Mouse (Mus musculus) testis, adult 2 months (tissue): ENCODE results near the gene Dnase1l3. TPM values are rescaled to one million over a fixed set of nuclear protein-coding genes. Genes with fewer than 3 reads are reported as not detected.

Experiments used
- H3K27ac ChIP-seq: fragments of 200-500 bp; 2 replicates; pipeline ENCODE4 v1.5.1; 2012; ENCODE audit warnings: low read depth, low read length; ENCODE audit not compliant: control insufficient read depth, insufficient read depth
- H3K27me3 ChIP-seq: fragments of 200-500 bp; 2 replicates; pipeline ENCODE4 v1.6.1; 2012; ENCODE audit warnings: mild to moderate bottlenecking, low read length, moderate library complexity; ENCODE audit not compliant: control insufficient read depth, insufficient read depth
- H3K36me3 ChIP-seq: fragments of 200-500 bp; 2 replicates; pipeline ENCODE4 v1.6.1; 2012; ENCODE audit warnings: mild to moderate bottlenecking, low read length; ENCODE audit not compliant: control insufficient read depth, insufficient read depth
- H3K4me1 ChIP-seq: fragments of 200-500 bp; 2 replicates; pipeline ENCODE4 v1.6.1; 2012; ENCODE audit warnings: low read length; ENCODE audit not compliant: control insufficient read depth, insufficient read depth
- H3K4me3 ChIP-seq: fragments of 200-500 bp; 2 replicates; pipeline ENCODE4 v1.5.1; 2012; ENCODE audit warnings: low read depth, mild to moderate bottlenecking, low read length, moderate library complexity, mixed read lengths; ENCODE audit not compliant: control insufficient read depth
- CTCF ChIP-seq: fragments of 200-500 bp; IDR thresholded peaks from 2 replicates; pipeline ENCODE4 v1.5.1; 2012; ENCODE audit warnings: low read depth, mild to moderate bottlenecking, inconsistent platforms, low read length, moderate library complexity; ENCODE audit not compliant: control insufficient read depth, insufficient read depth, insufficient replicate concordance
- POLR2A ChIP-seq: fragments of 200-500 bp; IDR thresholded peaks from 2 replicates; pipeline ENCODE4 v1.6.1; 2012; ENCODE audit warnings: low read depth, mild to moderate bottlenecking, inconsistent platforms, low read length, moderate library complexity; ENCODE audit not compliant: control insufficient read depth
- polyA plus RNA-seq: library from polyadenylated mRNA; depleted of rRNA; stranded (reverse); fragments of >200 nt; gene quantifications from 2 replicates; pipeline ENCODE4 v1.2.3, GENCODE M21; 2012

The Dnase1l3 gene
- polyA plus RNA-seq, 1 experiment, result 1.1 TPM

DNA sequence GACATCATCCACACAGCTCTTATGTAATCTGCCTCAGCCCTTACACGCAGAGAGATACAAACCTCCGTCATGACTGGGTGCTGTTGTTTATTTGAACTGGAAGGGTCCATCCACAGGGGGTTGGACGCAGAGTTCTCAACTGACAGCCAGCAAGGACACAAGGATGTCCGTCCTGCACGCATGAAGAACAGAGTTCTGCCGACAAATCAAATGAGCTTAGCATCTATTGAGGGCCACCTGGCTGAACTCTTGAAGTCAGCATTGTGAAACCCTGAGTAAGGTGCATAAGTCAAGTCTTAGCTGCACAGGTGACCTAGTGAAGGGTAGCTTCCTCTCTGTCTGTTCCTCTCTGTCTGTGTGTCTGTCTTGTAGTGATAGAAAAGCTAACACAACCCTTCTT is 41.6 kb upstream of the Dnase1l3 start:
- H3K36me3 ChIP-seq, result no peaks in the 10 kb centered on the region
- no peak overlapping the region for H3K27ac ChIP-seq
- TF ChIP-seq POLR2A, result no peak
- no peak for TF ChIP-seq CTCF
- H3K4me3 ChIP-seq, result no peak overlapping the region
- no peaks in the 10 kb centered on the region for H3K4me1 ChIP-seq
- H3K27me3 ChIP-seq, result no peaks in the 10 kb centered on the region

DNA sequence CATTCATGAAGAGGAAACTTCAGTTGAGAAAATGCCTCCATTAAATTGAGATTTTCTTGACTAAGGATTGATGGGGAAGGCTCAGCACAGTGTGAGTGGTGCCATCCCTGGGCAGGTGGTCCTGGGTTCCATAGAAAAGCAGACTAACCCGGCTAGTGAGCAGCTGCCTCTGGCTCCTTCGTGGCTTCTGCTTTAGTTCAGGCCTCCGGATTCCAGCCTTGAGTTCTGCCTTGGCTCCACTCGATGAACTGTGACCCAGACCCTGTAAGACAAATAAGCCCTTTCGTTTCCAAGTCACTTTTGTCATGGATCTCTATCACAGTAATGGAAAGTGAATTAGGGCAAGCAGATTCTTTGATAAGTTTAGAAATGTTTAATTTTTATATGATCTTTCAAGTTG is 40.2 kb upstream of the Dnase1l3 start:
- H3K36me3 ChIP-seq, result no peaks in the 10 kb centered on the region
- TF ChIP-seq CTCF, result no peak
- TF ChIP-seq POLR2A, result no peak
- no peaks in the 10 kb centered on the region for H3K27me3 ChIP-seq
- no peak overlapping the region for H3K4me3 ChIP-seq
- no peak overlapping the region for H3K27ac ChIP-seq
- H3K4me1 ChIP-seq, result no peaks in the 10 kb centered on the region

DNA sequence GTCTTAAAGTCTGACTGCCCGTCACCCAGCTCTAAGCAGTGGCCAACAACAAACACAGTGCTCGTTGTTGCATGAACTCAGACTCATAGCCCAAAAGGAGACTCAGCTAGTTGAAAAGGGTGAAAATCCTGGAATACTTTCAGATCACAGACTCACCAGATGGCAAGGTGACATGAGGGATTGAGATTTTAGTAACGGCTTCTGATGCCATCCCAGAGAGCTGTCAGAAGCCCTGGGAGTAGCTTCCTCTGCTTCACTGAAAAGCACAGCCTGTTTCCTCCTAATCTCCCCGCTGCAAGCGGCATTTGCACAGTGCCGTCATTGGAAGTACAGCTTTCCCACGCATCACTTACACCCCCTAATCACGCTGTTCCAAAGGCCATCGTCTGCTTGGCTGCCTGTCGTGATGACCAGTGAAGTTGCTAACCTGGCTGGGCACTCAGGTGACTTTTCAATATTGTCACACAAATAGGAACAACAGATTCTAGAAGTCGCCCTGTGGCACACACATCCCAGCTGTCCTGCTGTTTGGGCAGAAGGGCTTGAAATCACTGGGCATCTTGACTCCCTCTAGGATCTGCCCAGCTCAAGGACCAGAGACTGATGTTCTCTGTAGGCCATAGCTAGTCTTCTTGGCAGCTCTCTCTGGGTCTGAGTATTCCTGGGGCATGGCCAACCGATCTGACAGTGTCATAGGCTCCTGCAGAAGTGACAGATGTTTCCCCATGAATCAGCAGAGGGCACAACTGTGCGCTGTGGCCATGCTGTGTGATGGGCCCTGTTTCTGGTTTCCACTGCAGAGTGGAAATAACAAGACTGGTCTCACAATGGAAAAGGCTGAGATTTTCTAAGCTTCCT is 37.9 kb upstream of the Dnase1l3 start:
- TF ChIP-seq CTCF (no peak), POLR2A (0 out of 2 replicates have a peak, but pooled peaks have one; percentile 23)

DNA sequence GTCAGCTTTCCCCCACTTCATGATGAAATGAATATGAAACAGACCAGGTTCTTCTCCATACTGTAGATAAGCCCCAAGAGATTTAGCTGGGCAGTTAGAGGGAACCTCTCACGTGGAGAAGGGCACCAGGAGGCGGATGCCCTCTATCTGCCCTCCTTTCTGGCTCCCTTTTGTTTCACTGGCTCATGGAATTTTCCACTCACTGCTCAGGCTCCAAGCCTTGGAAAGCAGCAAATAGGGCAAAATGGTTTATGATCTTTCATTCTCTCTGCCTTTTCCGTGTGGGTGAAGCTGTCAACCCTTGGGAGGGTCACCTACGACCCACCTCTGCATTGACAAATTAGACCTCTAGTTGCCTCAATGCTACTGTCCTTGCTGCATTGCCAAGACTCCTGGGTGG is 36.2 kb upstream of the Dnase1l3 start:
- no peak overlapping the region for H3K27ac ChIP-seq
- no peak for TF ChIP-seq POLR2A
- TF ChIP-seq CTCF, result no peak
- no peaks in the 10 kb centered on the region for H3K36me3 ChIP-seq
- no peaks in the 10 kb centered on the region for H3K27me3 ChIP-seq
- H3K4me1 ChIP-seq, result no peaks in the 10 kb centered on the region
- H3K4me3 ChIP-seq, result peak overlapping the region; percentile 9; the same call in 1 of the 2 replicates

More for the DNA sequence above, 37.9 kb upstream of the Dnase1l3 start:
- Histone ChIP-seq H3K36me3 (no peaks in the 10 kb centered on the region), H3K4me3 (no peak overlapping the region), H3K4me1 (no peaks in the 10 kb centered on the region), H3K27me3 (no peaks in the 10 kb centered on the region), H3K27ac (peak overlapping the region; percentile 37)

DNA sequence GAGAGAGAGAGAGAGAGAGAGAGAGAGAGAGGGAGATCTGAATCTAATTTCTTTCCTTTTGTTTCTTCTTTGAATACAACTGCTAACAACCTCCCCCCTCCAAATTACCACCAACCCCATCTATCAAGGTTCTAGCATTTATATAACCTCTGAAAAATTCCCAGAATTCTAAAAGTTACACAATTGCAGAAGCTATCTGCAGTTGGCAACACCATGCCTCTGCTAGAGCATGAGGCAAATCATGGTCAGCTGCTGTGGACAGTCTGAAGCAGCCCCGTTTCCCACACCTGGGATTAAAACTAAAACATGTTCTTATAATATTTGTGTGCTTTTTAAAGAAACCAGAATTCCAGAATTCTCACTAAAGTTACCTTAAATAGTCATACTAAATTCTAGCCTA is 35.4 kb upstream of the Dnase1l3 start:
- H3K4me3 ChIP-seq, result no peak overlapping the region
- no peaks in the 10 kb centered on the region for H3K36me3 ChIP-seq
- no peak for TF ChIP-seq CTCF
- no peak for TF ChIP-seq POLR2A
- no peaks in the 10 kb centered on the region for H3K4me1 ChIP-seq
- H3K27ac ChIP-seq, result no peak overlapping the region
- no peaks in the 10 kb centered on the region for H3K27me3 ChIP-seq

DNA sequence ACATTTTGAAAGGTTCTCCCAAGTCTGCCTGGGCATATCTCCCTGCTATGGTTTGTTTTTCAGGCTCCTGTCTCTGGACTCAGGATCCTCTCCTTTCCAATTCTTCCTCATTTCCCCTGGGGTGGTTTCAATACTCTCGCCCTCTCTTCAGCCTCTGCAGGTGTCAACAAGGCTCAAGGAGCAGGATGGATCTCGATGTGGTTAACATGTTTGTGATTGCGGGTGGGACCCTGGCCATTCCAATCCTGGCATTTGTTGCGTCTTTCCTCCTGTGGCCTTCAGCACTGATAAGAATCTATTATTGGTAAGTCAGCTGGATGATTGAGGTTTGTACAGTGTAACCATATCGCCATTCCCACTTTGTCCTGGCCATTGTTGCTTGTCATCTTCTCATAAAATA is 33.7 kb upstream of the Dnase1l3 start:
- Histone ChIP-seq H3K4me3 (no peak overlapping the region), H3K36me3 (no peaks in the 10 kb centered on the region), H3K27me3 (no peaks in the 10 kb centered on the region), H3K4me1 (no peaks in the 10 kb centered on the region), H3K27ac (no peak overlapping the region)
- TF ChIP-seq POLR2A, result no peak
- TF ChIP-seq CTCF, result no peak

DNA sequence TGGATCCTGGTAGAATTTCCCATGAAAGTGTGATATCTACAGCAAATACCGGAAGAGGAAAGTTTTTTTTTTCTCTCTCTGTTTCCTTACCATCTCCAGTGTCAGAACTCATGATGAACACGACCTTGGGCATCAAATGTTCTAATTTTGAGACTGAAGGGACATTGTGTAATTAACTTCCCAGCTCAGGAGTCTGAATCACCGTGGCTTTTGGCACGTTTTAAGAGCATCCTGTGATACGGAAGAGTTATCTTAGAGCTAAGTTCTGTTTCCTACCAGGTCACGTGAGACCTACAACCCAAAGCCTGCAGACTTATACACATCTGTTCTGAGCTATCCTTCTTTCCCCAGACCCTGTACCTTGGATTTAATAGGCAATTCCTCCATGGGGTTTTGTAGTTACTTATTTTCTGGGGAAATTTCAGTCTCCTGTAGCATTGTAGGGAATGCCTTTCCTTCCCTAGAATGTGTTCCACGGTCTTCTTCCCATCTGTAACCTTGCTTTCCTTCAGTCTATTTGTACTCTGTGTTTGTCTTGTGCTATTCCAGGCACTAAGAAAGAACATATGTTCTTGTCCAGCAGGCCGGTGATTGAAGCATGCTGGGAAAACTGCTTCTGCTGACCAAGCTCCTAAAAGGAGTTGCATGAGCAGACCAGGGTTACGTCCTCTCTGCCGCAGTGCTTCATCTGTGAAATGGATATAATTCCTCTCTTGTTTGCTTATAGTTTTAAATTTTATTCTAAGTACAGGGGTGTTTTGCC is 32.6 kb upstream of the Dnase1l3 start:
- no peaks in the 10 kb centered on the region for H3K4me1 ChIP-seq
- TF ChIP-seq CTCF, result no peak
- no peak for TF ChIP-seq POLR2A
- no peaks in the 10 kb centered on the region for H3K36me3 ChIP-seq
- H3K4me3 ChIP-seq, result no peak overlapping the region
- no peaks in the 10 kb centered on the region for H3K27me3 ChIP-seq
- H3K27ac ChIP-seq, result peak overlapping the region; percentile 49
